Mouse (Mus musculus) testis, adult 2 months (tissue): ENCODE measurements around the gene Ccnd3.

Experiments
- CTCF ChIP-seq: fragments of 200-500 bp; IDR thresholded peaks from 2 replicates; pipeline ENCODE4 v1.5.1; 2012; ENCODE audit warnings: low read depth, mild to moderate bottlenecking, inconsistent platforms, low read length, moderate library complexity; ENCODE audit not compliant: control insufficient read depth, insufficient read depth, insufficient replicate concordance
- POLR2A ChIP-seq: fragments of 200-500 bp; IDR thresholded peaks from 2 replicates; pipeline ENCODE4 v1.6.1; 2012; ENCODE audit warnings: low read depth, mild to moderate bottlenecking, inconsistent platforms, low read length, moderate library complexity; ENCODE audit not compliant: control insufficient read depth

DNA sequence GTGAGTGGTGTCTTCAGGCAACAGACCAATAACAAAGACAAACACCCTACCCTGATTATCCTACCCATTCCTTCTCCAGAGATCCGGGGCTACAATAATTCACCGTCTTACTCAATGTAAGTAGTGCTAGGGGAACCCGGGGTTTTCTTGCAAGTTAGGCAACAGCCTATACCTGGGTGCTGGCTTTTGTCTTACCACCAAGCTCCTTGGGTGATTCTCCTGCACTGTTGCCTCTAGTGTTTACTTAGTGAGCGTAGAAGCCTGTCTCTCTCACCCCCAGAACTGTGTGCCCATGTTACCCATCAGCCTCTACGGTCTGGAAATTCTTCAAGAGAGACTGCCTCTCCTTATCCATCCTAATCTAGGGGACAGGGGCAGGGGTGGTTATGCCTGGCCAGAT is 623 bp upstream of the Ccnd3 start:
- TF ChIP-seq CTCF, result no peak
- no peak for TF ChIP-seq POLR2A
